Mouse (Mus musculus) cortical plate, adult 2 months (tissue): ENCODE measurements around the gene Olfr282.
A peak's percentile ranks its signal among the peaks of the same experiment; 100 is the strongest.
"Not testable (repeated sequence)": the region's sequence is repeated elsewhere in the genome, so short reads cannot be mapped to it uniquely, and the experiment has no call there.

ENCODE experiments used
- CTCF ChIP-seq: fragments of 200-500 bp; IDR thresholded peaks from 2 replicates; pipeline ENCODE4 v1.5.1; 2011; ENCODE audit warnings: mild to moderate bottlenecking, control low read depth, low read length; ENCODE audit not compliant: insufficient read depth; ENCODE audit errors: extremely low read depth
- POLR2A ChIP-seq: fragments of 200-500 bp; IDR thresholded peaks from 2 replicates; pipeline ENCODE4 v1.6.1; 2011; ENCODE audit warnings: mild to moderate bottlenecking, low read length, control low read depth; ENCODE audit not compliant: insufficient read depth; ENCODE audit errors: extremely low read depth

DNA sequence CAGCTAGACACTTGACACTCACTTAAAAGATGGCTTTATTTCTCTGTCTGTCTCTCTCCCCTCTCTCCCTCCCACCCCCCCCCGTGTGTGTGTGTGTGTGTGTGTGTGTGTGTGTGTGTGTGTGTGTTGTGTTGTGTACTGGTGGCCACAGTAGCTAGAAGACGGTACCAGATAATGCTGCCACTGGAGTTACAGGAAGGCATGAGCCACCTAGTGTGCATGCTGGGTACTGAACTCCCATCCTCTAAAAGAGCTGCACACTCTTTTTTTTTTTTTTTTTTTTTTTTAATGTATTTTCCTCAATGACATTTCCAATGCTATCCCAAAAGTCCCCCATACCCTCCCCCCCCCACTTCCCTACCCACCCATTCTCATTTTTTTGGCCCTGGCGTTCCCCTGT lies 13.7 kb upstream of the Olfr282 start:
- not testable (repeated sequence) for TF ChIP-seq POLR2A
- peak; percentile 27 for TF ChIP-seq CTCF
